Mouse (Mus musculus): ENCODE measurements at regions not wholly inside any gene's neighbourhood (a gene's known extent, or its start where the extent isn't known, plus 50 kb on each side); places are given as distances from the start of the nearest gene placed in this dataset.

GRCm38 (mm10) chr2:45554707-45555106, 437.5 kb upstream of the Zeb2 start:
- TF ChIP-seq CTCF (IDR thresholded peaks at IDR 0.05; ENCODE audit: extremely low read depth, insufficient read depth, insufficient read length, insufficient replicate concordance) = no peak
- no peak for TF ChIP-seq POLR2A (IDR thresholded peaks at IDR 0.05; ENCODE audit: low read depth, low read length)
